Mouse (Mus musculus) embryonic facial prominence, embryonic 12.5 days (tissue): ENCODE data around the gene Grip1. TPM values are rescaled to one million over a fixed set of nuclear protein-coding genes. Genes with fewer than 3 reads are reported as not detected.

Experiments used
- ATAC-seq: fragments of 200-750 bp; cut with Nextera tagmentation; 2 replicates; pipeline ENCODE4 v1.8.0; 2017; ENCODE audit not compliant: insufficient number of reproducible peaks, insufficient read depth, low FRiP score, low TSS enrichment
- H3K27ac ChIP-seq: fragments of 300-500 bp; sonication (generic); 2 replicates; pipeline ENCODE4 v1.5.1; 2016; ENCODE audit warnings: mild to moderate bottlenecking
- H3K27me3 ChIP-seq: fragments of 300-500 bp; sonication (generic); 2 replicates; pipeline ENCODE4 v1.6.1; 2016; ENCODE audit warnings: mild to moderate bottlenecking, moderate library complexity
- H3K36me3 ChIP-seq: fragments of 300-500 bp; sonication (generic); 2 replicates; pipeline ENCODE4 v1.6.1; 2016; ENCODE audit warnings: mild to moderate bottlenecking
- H3K4me1 ChIP-seq: fragments of 300-500 bp; sonication (generic); 2 replicates; pipeline ENCODE4 v1.6.1; 2016
- H3K4me2 ChIP-seq: fragments of 300-500 bp; sonication (generic); replicated peaks from 2 replicates; pipeline ENCODE4 v1.6.1; 2016; ENCODE audit warnings: mild to moderate bottlenecking, moderate library complexity
- H3K4me3 ChIP-seq: fragments of 300-500 bp; sonication (generic); 2 replicates; pipeline ENCODE4 v1.5.1; 2016; ENCODE audit warnings: mild to moderate bottlenecking
- H3K9ac ChIP-seq: fragments of 300-500 bp; sonication (generic); 2 replicates; pipeline ENCODE4 v1.6.1; 2016; ENCODE audit warnings: mild to moderate bottlenecking, moderate library complexity
- H3K9me3 ChIP-seq: fragments of 300-500 bp; sonication (generic); 2 replicates; pipeline ENCODE4 v1.6.1; 2016; ENCODE audit warnings: mild to moderate bottlenecking, moderate library complexity
- WGBS: fragments of 180-500 bp; shearing (Covaris S2); methylation state at CpG from one replicate; pipeline ENCODE4 v1.1.7; 2016; 5-methylcytosine and 5-hydroxymethylcytosine counted together
- polyA plus RNA-seq: library from polyadenylated mRNA; unstranded; fragments of >200 nt; fragmentation: Nextera tagmentation; extraction: Ambion mirVana; gene quantifications from 2 replicates; pipeline ENCODE4 v1.2.1, GENCODE M21; 2016

Grip1 gene
- polyA plus RNA-seq, result 5.2 and 5.8 TPM in 2 replicates

- peak within 1 kb of the TSS; percentile 78 for H3K27ac ChIP-seq
- H3K27me3 ChIP-seq, result 0 out of 2 replicates have a peak, but pooled peaks cover 4% of the 10 kb centered on the region
- H3K4me2 ChIP-seq, result peak within 1 kb of the TSS; percentile 87
- H3K4me1 ChIP-seq, result peaks cover 18% of the 10 kb centered on the region; the same call in 1 of the 2 replicates
- peak within 1 kb of the TSS; percentile 66 for H3K4me3 ChIP-seq
- H3K9me3 ChIP-seq, result no peaks in the 10 kb centered on the region
- peak within 1 kb of the TSS; percentile 78 for H3K9ac ChIP-seq
- WGBS, result under 1% methylated on average over 34 of the region's 84 CpGs
- peak; percentile 88 for ATAC-seq
- H3K36me3 ChIP-seq, result no peaks in the 10 kb centered on the region
These were observed at the start of gene Grip1 for GRCm38 (mm10) chr10:119453431-119454105. Gene Grip1, plus strand, starts transcription at chr10:119453830.

- no peaks in the 10 kb centered on the region for H3K27me3 ChIP-seq
- H3K27ac ChIP-seq, result no peak overlapping the region
- H3K4me3 ChIP-seq, result no peak overlapping the region
- no peak for ATAC-seq
- no peaks in the 10 kb centered on the region for H3K9me3 ChIP-seq
- H3K4me1 ChIP-seq, result no peaks in the 10 kb centered on the region
- WGBS, result 83% methylated on average over 9 of the region's 9 CpGs
- H3K36me3 ChIP-seq, result no peaks in the 10 kb centered on the region
- H3K4me2 ChIP-seq, result no peak overlapping the region
- H3K9ac ChIP-seq, result no peak overlapping the region
These were observed 48.5 kb upstream of the Grip1 start for GRCm38 (mm10) chr10:119405103-119405502.

- Histone ChIP-seq H3K9me3 (no peaks in the 10 kb centered on the region), H3K36me3 (no peaks in the 10 kb centered on the region), H3K4me2 (no peak overlapping the region), H3K9ac (no peak overlapping the region), H3K4me3 (no peak overlapping the region), H3K27me3 (no peaks in the 10 kb centered on the region), H3K4me1 (no peaks in the 10 kb centered on the region), H3K27ac (no peak overlapping the region)
- ATAC-seq, result no peak
- WGBS, result 75% methylated on average over 1 of the region's 1 CpGs
These were observed 48.0 kb upstream of the Grip1 start for GRCm38 (mm10) chr10:119405612-119406011.

- no peaks in the 10 kb centered on the region for H3K9me3 ChIP-seq
- no peak overlapping the region for H3K27ac ChIP-seq
- H3K36me3 ChIP-seq, result no peaks in the 10 kb centered on the region
- no peak overlapping the region for H3K9ac ChIP-seq
- H3K4me3 ChIP-seq, result no peak overlapping the region
- H3K4me2 ChIP-seq, result no peak overlapping the region
- no peak for ATAC-seq
- H3K4me1 ChIP-seq, result no peaks in the 10 kb centered on the region
- 42% methylated on average over 6 of the region's 6 CpGs for WGBS
- H3K27me3 ChIP-seq, result no peaks in the 10 kb centered on the region
These were observed 45.3 kb upstream of the Grip1 start for GRCm38 (mm10) chr10:119408327-119408726.

- WGBS, result 95% methylated on average over 11 of the region's 11 CpGs
- Histone ChIP-seq H3K9ac (no peak overlapping the region), H3K4me1 (no peaks in the 10 kb centered on the region), H3K27ac (no peak overlapping the region), H3K4me2 (no peak overlapping the region), H3K36me3 (no peaks in the 10 kb centered on the region), H3K4me3 (no peak overlapping the region), H3K27me3 (no peaks in the 10 kb centered on the region), H3K9me3 (no peaks in the 10 kb centered on the region)
- ATAC-seq, result no peak
These were observed 40.4 kb upstream of the Grip1 start for GRCm38 (mm10) chr10:119413238-119413637.

- no peaks in the 10 kb centered on the region for H3K36me3 ChIP-seq
- no peak overlapping the region for H3K4me2 ChIP-seq
- no peak for ATAC-seq
- no peak overlapping the region for H3K4me3 ChIP-seq
- no peaks in the 10 kb centered on the region for H3K4me1 ChIP-seq
- no peak overlapping the region for H3K27ac ChIP-seq
- no peak overlapping the region for H3K9ac ChIP-seq
- no peaks in the 10 kb centered on the region for H3K27me3 ChIP-seq
- H3K9me3 ChIP-seq, result no peaks in the 10 kb centered on the region
- 69% methylated on average over 4 of the region's 4 CpGs for WGBS
These were observed 38.5 kb upstream of the Grip1 start for GRCm38 (mm10) chr10:119415106-119415505.

- WGBS, result 50% methylated on average over 6 of the region's 6 CpGs
- Histone ChIP-seq H3K27ac (no peak overlapping the region), H3K4me1 (no peaks in the 10 kb centered on the region), H3K9ac (no peak overlapping the region), H3K36me3 (no peaks in the 10 kb centered on the region), H3K27me3 (no peaks in the 10 kb centered on the region), H3K4me2 (no peak overlapping the region), H3K4me3 (no peak overlapping the region), H3K9me3 (no peaks in the 10 kb centered on the region)
- no peak for ATAC-seq
These were observed 32.2 kb upstream of the Grip1 start for GRCm38 (mm10) chr10:119421418-119421817.

- WGBS, result 89% methylated on average over 11 of the region's 11 CpGs
- no peak for ATAC-seq
- no peak overlapping the region for H3K4me3 ChIP-seq
- H3K4me1 ChIP-seq, result no peaks in the 10 kb centered on the region
- no peaks in the 10 kb centered on the region for H3K36me3 ChIP-seq
- no peaks in the 10 kb centered on the region for H3K27me3 ChIP-seq
- H3K9ac ChIP-seq, result no peak overlapping the region
- H3K27ac ChIP-seq, result no peak overlapping the region
- no peak overlapping the region for H3K4me2 ChIP-seq
- no peaks in the 10 kb centered on the region for H3K9me3 ChIP-seq
These were observed 29.7 kb upstream of the Grip1 start for GRCm38 (mm10) chr10:119423821-119424534.

GRCm38 (mm10) chr10:119427653-119428052 is 26.0 kb upstream of the Grip1 start:
- no peak overlapping the region for H3K4me2 ChIP-seq
- H3K27ac ChIP-seq, result no peak overlapping the region
- no peaks in the 10 kb centered on the region for H3K9me3 ChIP-seq
- H3K27me3 ChIP-seq, result no peaks in the 10 kb centered on the region
- H3K4me1 ChIP-seq, result no peaks in the 10 kb centered on the region
- no peak overlapping the region for H3K4me3 ChIP-seq
- no peak overlapping the region for H3K9ac ChIP-seq
- ATAC-seq, result no peak
- WGBS, result 85% methylated on average over 7 of the region's 7 CpGs
- no peaks in the 10 kb centered on the region for H3K36me3 ChIP-seq

- H3K27me3 ChIP-seq, result no peaks in the 10 kb centered on the region
- no peak overlapping the region for H3K4me2 ChIP-seq
- H3K9me3 ChIP-seq, result no peaks in the 10 kb centered on the region
- ATAC-seq, result no peak
- H3K4me3 ChIP-seq, result no peak overlapping the region
- 62% methylated on average over 7 of the region's 7 CpGs for WGBS
- H3K9ac ChIP-seq, result no peak overlapping the region
- H3K36me3 ChIP-seq, result no peaks in the 10 kb centered on the region
- no peaks in the 10 kb centered on the region for H3K4me1 ChIP-seq
- no peak overlapping the region for H3K27ac ChIP-seq
These were observed 25.5 kb upstream of the Grip1 start for GRCm38 (mm10) chr10:119428106-119428505.

GRCm38 (mm10) chr10:119430240-119430639 is 23.4 kb upstream of the Grip1 start:
- no peaks in the 10 kb centered on the region for H3K36me3 ChIP-seq
- no peak overlapping the region for H3K4me2 ChIP-seq
- WGBS, result 77% methylated on average over 7 of the region's 7 CpGs
- no peak overlapping the region for H3K9ac ChIP-seq
- H3K4me1 ChIP-seq, result no peaks in the 10 kb centered on the region
- no peaks in the 10 kb centered on the region for H3K27me3 ChIP-seq
- no peak for ATAC-seq
- no peak overlapping the region for H3K27ac ChIP-seq
- no peaks in the 10 kb centered on the region for H3K9me3 ChIP-seq
- no peak overlapping the region for H3K4me3 ChIP-seq

GRCm38 (mm10) chr10:119431801-119432200 is 21.8 kb upstream of the Grip1 start:
- no peak overlapping the region for H3K9ac ChIP-seq
- 67% methylated on average over 6 of the region's 6 CpGs for WGBS
- H3K4me2 ChIP-seq, result no peak overlapping the region
- no peak overlapping the region for H3K4me3 ChIP-seq
- H3K4me1 ChIP-seq, result no peaks in the 10 kb centered on the region
- H3K27me3 ChIP-seq, result no peaks in the 10 kb centered on the region
- H3K9me3 ChIP-seq, result no peaks in the 10 kb centered on the region
- no peak for ATAC-seq
- no peaks in the 10 kb centered on the region for H3K36me3 ChIP-seq
- no peak overlapping the region for H3K27ac ChIP-seq
